Mouse (Mus musculus): ENCODE data around the gene Ssc5d.

DNA sequence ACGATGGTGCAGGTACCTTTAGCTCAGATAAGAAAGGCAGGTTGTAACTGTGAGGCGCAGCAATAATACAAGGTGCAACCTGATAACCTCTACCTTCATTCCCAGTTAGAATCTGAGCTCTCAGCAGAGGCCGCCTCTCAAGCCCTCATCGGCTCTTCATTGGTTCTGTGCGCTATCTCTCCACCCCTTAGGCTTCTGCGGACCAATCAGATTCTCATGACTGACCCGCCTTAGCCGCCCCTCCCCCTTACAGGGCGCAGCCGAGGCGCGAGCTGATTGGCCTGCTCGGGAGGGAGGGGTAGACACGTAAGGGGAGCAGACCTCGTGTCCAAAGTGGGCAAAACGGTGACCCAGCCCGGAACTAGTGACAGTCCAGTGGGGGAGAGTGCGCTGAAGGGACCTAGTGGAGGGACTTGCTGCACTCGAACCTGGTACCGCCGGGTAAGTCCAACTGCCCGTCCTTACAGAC is 48.8 kb upstream of the Ssc5d start, which contains the start of gene Isoc2a:
- TF ChIP-seq GATA1 (IDR thresholded peaks at IDR 0.05; ENCODE audit: low read length) (peak; percentile 77), TAL1 (IDR thresholded peaks at IDR 0.05; ENCODE audit: low read length) (peak; percentile 61)
